Mouse (Mus musculus) cerebral cortex, adult 2 months (tissue): ENCODE measurements around the gene Olfr853.

Experiments
- WGBS: fragments of 180-500 bp; shearing (Covaris S2); methylation state at CpG from one replicate; pipeline ENCODE4 v1.1.7; 2018; 5-methylcytosine and 5-hydroxymethylcytosine counted together

Olfr853 gene

GRCm38 (mm10) chr9:19540976-19541375 is at the start of gene Olfr853:
Gene Olfr853, minus strand, starts transcription at chr9:19541076.
- 76% methylated on average over 1 of the region's 1 CpGs for WGBS

GRCm38 (mm10) chr9:19582317-19582716 is 41.4 kb upstream of the Olfr853 start, which contains the start of gene Olfr855:
Gene Olfr855, plus strand, starts transcription at chr9:19582617.

GRCm38 (mm10) chr9:19567282-19567681 is 26.4 kb upstream of the Olfr853 start, which contains the start of gene Olfr854:
Gene Olfr854, minus strand, starts transcription at chr9:19567382.
- WGBS = 75% methylated on average over 1 of the region's 1 CpGs

GRCm38 (mm10) chr9:19492995-19493394 is 47.9 kb downstream of the Olfr853 start, which contains the start of gene Olfr851:
Gene Olfr851, plus strand, starts transcription at chr9:19493295.

